Mouse (Mus musculus) kidney, postnatal 0 days (tissue): ENCODE data around the gene Slc2a10. TPM values are rescaled to one million over a fixed set of nuclear protein-coding genes. Genes with fewer than 3 reads are reported as not detected.

Experiments used
- ATAC-seq: fragments of 200-750 bp; cut with Nextera tagmentation; replicated peaks from 2 replicates; pipeline ENCODE4 v1.8.0; 2017; ENCODE audit warnings: low read depth, moderate number of reproducible peaks, moderate TSS enrichment, moderate library complexity; ENCODE audit not compliant: low FRiP score
- DNase-seq: peaks from one replicate; pipeline ENCODE4 v3.0.0-alpha.2; 2016; ENCODE audit warnings: low spot score
- H3K27ac ChIP-seq: fragments of 300-500 bp; sonication (generic); 2 replicates; pipeline ENCODE4 v1.5.1; 2014; ENCODE audit warnings: mild to moderate bottlenecking
- H3K27me3 ChIP-seq: fragments of 300-500 bp; sonication (generic); 2 replicates; pipeline ENCODE4 v1.6.1; 2014; ENCODE audit warnings: low read length, mixed read lengths; ENCODE audit not compliant: insufficient read depth
- H3K36me3 ChIP-seq: fragments of 300-500 bp; sonication (generic); 2 replicates; pipeline ENCODE4 v1.6.1; 2014; ENCODE audit warnings: low read length, mixed read lengths; ENCODE audit not compliant: insufficient read depth
- H3K4me1 ChIP-seq: fragments of 300-500 bp; sonication (generic); replicated peaks from 2 replicates; pipeline ENCODE4 v1.6.1; 2014; ENCODE audit warnings: antibody characterized with exemption, low read length, mixed read lengths; ENCODE audit not compliant: insufficient read depth
- H3K4me2 ChIP-seq: fragments of 300-500 bp; sonication (generic); 2 replicates; pipeline ENCODE4 v1.6.1; 2014; ENCODE audit warnings: mild to moderate bottlenecking, low read length, moderate library complexity, mixed read lengths
- H3K4me3 ChIP-seq: fragments of 300-500 bp; sonication (generic); replicated peaks from 2 replicates; pipeline ENCODE4 v1.5.1; 2014; ENCODE audit warnings: low read depth, low read length
- H3K9ac ChIP-seq: fragments of 300-500 bp; sonication (generic); 2 replicates; pipeline ENCODE4 v1.6.1; 2014; ENCODE audit warnings: low read depth, low read length
- H3K9me3 ChIP-seq: fragments of 300-500 bp; sonication (generic); replicated peaks from 2 replicates; pipeline ENCODE4 v1.6.1; 2016; ENCODE audit warnings: low read length, inconsistent platforms, mixed read lengths
- CTCF ChIP-seq: IDR thresholded peaks from 2 replicates; pipeline ENCODE4 v1.5.1; 2016; ENCODE audit warnings: antibody characterized with exemption, low read depth, mild to moderate bottlenecking, moderate library complexity
- WGBS: fragments of 180-500 bp; shearing (Covaris S2); extraction: QIAGEN DNeasy Blood & Tissue Kit; methylation state at CpG from one replicate; pipeline ENCODE4 v1.1.7; 2014; 5-methylcytosine and 5-hydroxymethylcytosine counted together
- polyA plus RNA-seq: library from polyadenylated mRNA; unstranded; fragments of >200 nt; fragmentation: Nextera tagmentation; extraction: Ambion mirVana; gene quantifications from 2 replicates; pipeline ENCODE4 v1.2.1, GENCODE M21; 2015

Slc2a10 gene
- polyA plus RNA-seq, 1 experiment from 2014 or later = 3.2 TPM

DNA sequence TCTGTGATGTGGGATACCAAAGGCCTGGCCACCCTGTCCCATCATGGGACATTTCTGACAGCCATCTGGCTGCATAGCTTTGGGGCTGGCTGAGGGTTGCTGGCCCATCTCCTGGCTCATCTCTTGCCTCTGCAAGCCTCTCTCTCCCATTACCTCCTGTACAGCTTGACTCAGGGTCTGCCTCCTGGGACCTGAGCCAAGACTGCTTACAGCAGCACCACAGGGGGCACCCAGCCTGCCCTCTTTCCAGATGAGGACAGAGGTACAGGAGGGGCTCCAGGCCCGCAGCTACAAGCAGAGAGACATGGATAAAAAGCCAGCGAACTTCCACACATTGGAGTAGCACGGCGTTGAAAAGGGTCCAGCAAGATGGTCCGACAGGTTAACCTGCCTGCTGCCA lies 17.2 kb upstream of the Slc2a10 start:
- H3K4me3 ChIP-seq = no peak overlapping the region
- H3K27ac ChIP-seq = no peak overlapping the region
- DNase-seq (no peak), ATAC-seq (no peak)
- no peak overlapping the region for H3K9ac ChIP-seq
- 84% methylated on average over 5 of the region's 5 CpGs for WGBS
- TF ChIP-seq CTCF = no peak
- no peaks in the 10 kb centered on the region for H3K27me3 ChIP-seq
- peaks cover 17% of the 10 kb centered on the region; the same call in 1 of the 2 replicates for H3K36me3 ChIP-seq
- H3K4me1 ChIP-seq = no peaks in the 10 kb centered on the region
- no peak overlapping the region for H3K4me2 ChIP-seq
- H3K9me3 ChIP-seq = no peaks in the 10 kb centered on the region

DNA sequence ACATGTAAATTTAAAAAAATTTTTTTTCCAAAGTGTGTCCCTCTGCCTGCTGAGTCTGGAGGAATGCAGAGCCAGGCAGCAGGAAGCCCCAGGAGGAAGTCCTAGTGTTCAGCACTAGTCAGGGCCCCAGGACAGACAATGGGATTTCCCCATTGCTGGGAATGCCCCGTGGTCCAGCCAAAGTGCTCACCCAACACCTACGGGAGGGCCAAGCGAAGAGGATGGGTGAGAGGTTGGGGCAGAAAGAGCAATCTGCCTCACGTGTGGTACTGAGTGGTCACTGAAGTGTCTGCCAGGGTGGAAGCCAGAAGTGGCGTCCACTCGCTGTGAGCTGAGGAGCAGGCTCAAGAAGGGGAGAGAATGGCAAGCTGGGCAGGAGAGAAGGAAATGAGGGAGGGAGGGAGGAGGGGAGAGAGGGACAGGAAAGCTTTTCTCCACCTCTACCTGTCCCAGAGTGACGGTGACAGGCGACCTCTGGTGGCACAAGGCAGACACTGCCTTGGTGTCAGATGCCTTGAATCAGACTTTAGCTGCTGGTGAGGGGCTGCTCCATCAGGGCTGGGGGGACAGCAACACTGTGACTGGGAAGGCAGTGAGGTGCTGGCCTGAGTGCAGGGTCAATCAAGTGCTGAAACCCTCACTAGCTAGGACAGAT lies 16.6 kb upstream of the Slc2a10 start:
- Histone ChIP-seq H3K4me1 (no peaks in the 10 kb centered on the region; the same call in 1 of the 2 replicates), H3K9me3 (no peaks in the 10 kb centered on the region), H3K27ac (no peak overlapping the region), H3K4me2 (no peak overlapping the region), H3K36me3 (peaks cover 17% of the 10 kb centered on the region; the same call in 1 of the 2 replicates), H3K4me3 (no peak overlapping the region), H3K27me3 (no peaks in the 10 kb centered on the region), H3K9ac (peak overlapping the region; percentile 23; the same call in 1 of the 2 replicates)
- ATAC-seq (no peak), DNase-seq (peak; percentile 77)
- WGBS = 23% methylated on average over 8 of the region's 8 CpGs
- peak; percentile 92 for TF ChIP-seq CTCF

DNA sequence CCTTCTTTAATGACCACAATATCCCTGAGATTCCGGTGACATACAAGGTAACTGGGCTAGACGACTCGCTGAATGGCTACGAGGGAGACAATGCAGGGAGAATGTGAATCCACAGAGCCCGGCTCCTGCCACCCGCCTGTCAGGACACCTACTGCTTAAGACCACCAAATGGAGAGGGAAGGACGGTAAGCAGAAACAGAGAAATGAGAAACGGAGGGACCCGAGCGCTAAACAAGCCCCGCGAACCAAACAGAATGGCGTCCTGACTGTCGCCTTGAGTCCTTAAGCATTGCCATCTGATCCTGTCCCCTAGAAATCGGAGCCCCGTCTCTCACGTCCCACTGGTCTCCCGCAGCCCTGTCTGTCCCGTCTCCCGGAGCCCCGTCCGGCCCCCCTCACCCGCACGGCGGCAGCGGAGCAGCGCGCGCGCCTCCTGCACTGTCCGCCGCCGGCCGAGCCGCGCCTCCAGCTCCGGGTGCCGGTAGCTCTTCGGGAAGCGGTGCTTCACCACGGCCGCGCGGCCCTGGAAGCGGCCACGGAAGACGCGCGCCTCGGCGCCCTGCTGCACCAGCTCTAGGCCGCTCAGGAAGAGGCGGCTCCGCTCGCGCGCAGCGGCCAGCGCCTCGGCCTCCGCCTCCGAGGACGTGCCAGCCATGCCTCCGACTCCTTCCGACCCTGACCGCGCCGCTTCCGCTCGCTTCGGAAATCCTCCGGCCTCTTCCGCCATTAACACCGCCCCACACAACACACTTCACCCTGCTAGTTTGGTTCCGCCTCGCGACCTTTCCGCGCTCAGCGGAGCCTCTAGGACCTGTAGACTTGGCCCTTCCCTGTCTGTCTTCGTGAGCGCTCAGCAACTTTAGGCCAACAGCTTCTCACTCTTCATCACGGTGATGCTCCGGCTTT lies 10.7 kb upstream of the Slc2a10 start, which contains the start of gene Trp53rka:
Gene Trp53rka (minus strand): TSS at position 677 of the 906 bp plus-strand sequence.
- Histone ChIP-seq H3K27me3 (no peaks in the 10 kb centered on the region), H3K36me3 (peaks cover 17% of the 10 kb centered on the region; the same call in 1 of the 2 replicates), H3K9ac (peak within 1 kb of the TSS; percentile 79), H3K27ac (peak within 1 kb of the TSS; percentile 81), H3K4me3 (peak within 1 kb of the TSS; percentile 72), H3K9me3 (no peaks in the 10 kb centered on the region), H3K4me1 (no peaks in the 10 kb centered on the region; the same call in none of the 2 replicates), H3K4me2 (peak within 1 kb of the TSS; percentile 77)
- under 1% methylated on average over 83 of the region's 84 CpGs for WGBS
- TF ChIP-seq CTCF = no peak
- ATAC-seq = peak; percentile 80
- DNase-seq = peak; percentile 88

DNA sequence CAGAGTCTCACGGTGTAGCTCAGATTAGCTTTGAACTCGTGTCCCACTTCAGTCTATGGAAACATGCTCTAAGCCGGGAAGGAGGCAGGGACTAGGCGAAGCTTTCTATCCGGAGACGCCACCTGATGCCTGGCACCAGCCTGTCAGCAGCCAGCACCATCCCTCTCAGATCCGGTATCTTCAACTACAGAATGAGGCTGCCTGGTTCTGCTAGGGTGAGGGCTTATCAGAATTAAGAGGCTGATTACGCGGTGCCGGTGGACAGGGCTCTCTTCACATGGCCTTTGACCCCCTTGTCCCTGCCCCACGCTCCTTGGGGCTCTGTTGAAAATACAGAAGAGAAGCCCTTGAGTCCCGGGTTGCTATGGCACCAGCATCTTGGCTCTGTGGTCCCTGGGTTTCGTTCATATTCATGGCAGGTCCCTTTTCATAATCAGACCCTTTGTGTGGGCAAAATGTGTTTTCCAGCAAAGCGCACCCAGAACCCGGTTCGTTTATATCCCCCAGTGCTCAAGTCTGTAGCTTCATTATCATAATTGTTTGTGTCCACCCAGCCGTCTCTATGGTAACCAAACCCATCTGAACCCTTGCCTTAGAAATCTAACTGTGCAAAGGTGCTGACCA lies 9.9 kb upstream of the Slc2a10 start:
- TF ChIP-seq CTCF = no peak
- peak overlapping the region; percentile 77 for H3K4me2 ChIP-seq
- no peaks in the 10 kb centered on the region for H3K9me3 ChIP-seq
- peak overlapping the region; percentile 63; the same call in 1 of the 2 replicates for H3K27ac ChIP-seq
- DNase-seq = no peak
- H3K4me3 ChIP-seq = peak overlapping the region; percentile 72
- 28% methylated on average over 17 of the region's 17 CpGs for WGBS
- peaks cover 17% of the 10 kb centered on the region; the same call in 1 of the 2 replicates for H3K36me3 ChIP-seq
- H3K4me1 ChIP-seq = no peaks in the 10 kb centered on the region; the same call in none of the 2 replicates
- H3K27me3 ChIP-seq = no peaks in the 10 kb centered on the region
- H3K9ac ChIP-seq = peak overlapping the region; percentile 79
- ATAC-seq = no peak

DNA sequence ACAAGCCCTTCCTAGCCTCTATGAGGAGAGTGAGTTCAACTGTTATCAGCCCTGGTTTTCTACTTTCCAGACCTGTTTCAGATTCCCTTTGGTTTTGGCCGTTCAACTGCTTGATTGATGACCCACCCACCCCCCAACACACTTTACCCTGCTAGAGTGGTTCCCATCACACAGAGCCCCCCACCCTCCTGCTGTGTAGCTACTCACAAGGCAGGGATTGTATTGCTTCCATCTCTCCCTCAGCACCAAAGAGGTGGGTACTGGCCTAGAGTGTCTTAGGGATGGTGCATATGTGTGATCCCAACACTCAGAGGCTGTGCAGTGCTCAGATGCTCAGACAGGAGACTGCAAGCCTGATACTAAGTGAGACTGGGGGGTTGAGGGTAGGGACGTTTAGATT lies 9.1 kb upstream of the Slc2a10 start:
- WGBS = 51% methylated on average over 2 of the region's 2 CpGs
- H3K27ac ChIP-seq = no peak overlapping the region
- H3K9me3 ChIP-seq = no peaks in the 10 kb centered on the region
- no peak overlapping the region for H3K9ac ChIP-seq
- no peak overlapping the region for H3K4me2 ChIP-seq
- no peak for DNase-seq
- H3K4me3 ChIP-seq = no peak overlapping the region
- H3K36me3 ChIP-seq = peaks cover 13% of the 10 kb centered on the region; the same call in 1 of the 2 replicates
- no peaks in the 10 kb centered on the region for H3K27me3 ChIP-seq
- no peak for TF ChIP-seq CTCF
- no peak for ATAC-seq
- H3K4me1 ChIP-seq = no peaks in the 10 kb centered on the region; the same call in none of the 2 replicates

DNA sequence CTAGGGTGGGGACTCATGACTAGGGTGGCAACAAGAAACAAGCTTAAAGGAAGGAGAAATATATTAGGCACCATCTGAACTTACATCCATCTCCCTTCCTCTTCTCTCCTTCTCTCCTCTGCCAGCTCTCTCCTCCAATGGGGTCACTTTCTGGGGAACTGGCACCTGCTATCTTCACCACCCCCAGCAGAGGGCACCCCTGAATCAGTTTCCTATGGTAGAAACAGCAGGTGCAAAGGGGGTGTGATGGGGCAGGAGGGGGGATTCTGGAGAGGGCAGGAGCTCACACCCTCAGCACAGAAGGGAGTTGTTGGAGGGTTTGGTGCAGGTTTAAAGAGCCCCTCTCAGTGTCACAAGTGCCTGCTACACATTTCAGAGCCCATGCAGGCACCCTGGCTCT lies 7.3 kb upstream of the Slc2a10 start:
- no peaks in the 10 kb centered on the region for H3K9me3 ChIP-seq
- no peaks in the 10 kb centered on the region for H3K27me3 ChIP-seq
- ATAC-seq (no peak), DNase-seq (peak; percentile 52)
- no peak overlapping the region for H3K4me2 ChIP-seq
- H3K4me1 ChIP-seq = no peaks in the 10 kb centered on the region; the same call in none of the 2 replicates
- TF ChIP-seq CTCF = peak; percentile 70
- no peaks in the 10 kb centered on the region for H3K36me3 ChIP-seq
- no peak overlapping the region for H3K4me3 ChIP-seq
- H3K27ac ChIP-seq = no peak overlapping the region
- H3K9ac ChIP-seq = no peak overlapping the region
